Mouse (Mus musculus) midbrain, embryonic 16.5 days (tissue): ENCODE measurements around the gene Nxph2. TPM values are rescaled to one million over a fixed set of nuclear protein-coding genes. Genes with fewer than 3 reads are reported as not detected.
"Not testable (repeated sequence)": the region's sequence is repeated elsewhere in the genome, so short reads cannot be mapped to it uniquely, and the experiment has no call there.

Source experiments
- ATAC-seq: fragments of 200-750 bp; cut with Nextera tagmentation; 2 replicates; pipeline ENCODE4 v1.8.0; 2017; ENCODE audit warnings: moderate TSS enrichment
- H3K27ac ChIP-seq: fragments of 300-500 bp; sonication (generic); 2 replicates; pipeline ENCODE4 v1.5.1; 2014; ENCODE audit warnings: mild to moderate bottlenecking, low read length, mixed read lengths
- H3K27me3 ChIP-seq: fragments of 300-500 bp; sonication (generic); 2 replicates; pipeline ENCODE4 v1.6.1; 2014; ENCODE audit warnings: low read depth, low read length, mixed read lengths; ENCODE audit not compliant: control insufficient read depth, insufficient read depth
- H3K36me3 ChIP-seq: fragments of 300-500 bp; sonication (generic); 2 replicates; pipeline ENCODE4 v1.6.1; 2014; ENCODE audit warnings: mild to moderate bottlenecking, low read length, moderate library complexity, mixed read lengths; ENCODE audit not compliant: control insufficient read depth, insufficient read depth
- H3K4me1 ChIP-seq: fragments of 300-500 bp; sonication (generic); 2 replicates; pipeline ENCODE4 v1.6.1; 2014; ENCODE audit warnings: mild to moderate bottlenecking, low read length, mixed read lengths; ENCODE audit not compliant: control insufficient read depth, insufficient read depth
- H3K4me2 ChIP-seq: fragments of 300-500 bp; sonication (generic); 2 replicates; pipeline ENCODE4 v1.6.1; 2014; ENCODE audit warnings: mild to moderate bottlenecking, low read length, mixed read lengths
- H3K4me3 ChIP-seq: fragments of 300-500 bp; sonication (generic); 2 replicates; pipeline ENCODE4 v1.5.1; 2014; ENCODE audit warnings: low read depth, mild to moderate bottlenecking, low read length, moderate library complexity, mixed read lengths
- H3K9ac ChIP-seq: fragments of 300-500 bp; sonication (generic); 2 replicates; pipeline ENCODE4 v1.6.1; 2014; ENCODE audit warnings: low read depth, low read length, mixed read lengths
- H3K9me3 ChIP-seq: fragments of 300-500 bp; sonication (generic); replicated peaks from 2 replicates; pipeline ENCODE4 v1.6.1; 2014; ENCODE audit warnings: mild to moderate bottlenecking, low read length, mixed read lengths; ENCODE audit not compliant: control insufficient read depth, poor library complexity, severe bottlenecking
- WGBS: fragments of 180-500 bp; shearing (Covaris S2); extraction: QIAGEN DNeasy Blood & Tissue Kit; methylation state at CpG from one replicate; pipeline ENCODE4 v1.1.7; 2014; 5-methylcytosine and 5-hydroxymethylcytosine counted together
- polyA plus RNA-seq: library from polyadenylated mRNA; unstranded; fragments of >200 nt; fragmentation: Nextera tagmentation; extraction: Ambion mirVana; gene quantifications from 2 replicates; pipeline ENCODE4 v1.2.1, GENCODE M21; 2015

Gene Nxph2
- 0.49 and 0.77 TPM in 2 replicates for polyA plus RNA-seq

DNA sequence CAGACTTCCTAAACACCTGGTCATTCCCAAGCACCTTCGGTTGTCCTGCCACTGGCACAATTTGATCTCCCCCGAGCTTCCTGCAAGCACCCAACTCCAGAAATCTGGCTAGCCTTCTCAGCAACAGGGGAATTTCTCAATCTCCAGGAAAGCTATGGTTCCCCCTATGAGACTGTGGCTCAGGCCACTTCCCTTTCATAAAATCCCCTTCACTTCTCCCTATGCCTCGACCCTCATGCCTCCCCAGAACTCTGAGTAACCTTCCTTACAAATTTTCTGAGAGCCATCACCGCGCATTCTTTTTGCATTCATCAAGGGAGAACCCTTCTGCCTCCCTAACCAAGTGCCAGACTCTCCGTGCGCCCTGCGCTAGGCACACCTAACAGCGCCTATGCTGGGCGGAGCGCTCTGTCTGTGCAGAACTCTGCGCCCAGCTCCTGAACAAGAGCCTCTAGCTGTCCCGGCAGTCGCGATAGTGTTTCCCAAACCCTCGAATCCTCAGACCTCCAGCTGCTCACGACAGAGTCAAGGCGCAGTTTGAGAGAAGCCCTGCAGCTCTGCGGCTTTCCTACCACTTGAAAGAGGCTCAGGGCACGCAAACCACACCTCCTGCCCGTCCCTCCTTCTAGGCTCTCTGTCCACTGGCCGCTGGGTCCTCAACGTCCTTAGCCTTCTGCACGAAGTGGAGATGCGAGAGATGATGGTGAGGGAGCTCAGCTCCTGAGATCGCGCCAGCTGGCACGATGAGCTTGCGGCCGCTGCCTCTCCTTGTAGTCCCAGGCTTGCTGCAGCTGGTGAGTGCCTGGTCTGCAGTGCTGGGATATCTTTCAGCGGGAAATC lies at the start of gene Nxph2:
Gene Nxph2 (plus strand): TSS at position 501 of the 840 bp plus-strand sequence.
- 2% methylated on average over 31 of the region's 31 CpGs for WGBS
- Histone ChIP-seq H3K27me3 (no peaks in the 10 kb centered on the region), H3K4me1 (peaks cover 4% of the 10 kb centered on the region; the same call in 1 of the 2 replicates), H3K4me2 (peak within 1 kb of the TSS; percentile 95), H3K4me3 (peak within 1 kb of the TSS; percentile 51), H3K27ac (no peak within 1 kb of the TSS), H3K9me3 (no peaks in the 10 kb centered on the region), H3K9ac (peak within 1 kb of the TSS; percentile 64), H3K36me3 (no peaks in the 10 kb centered on the region)
- peak; percentile 88 for ATAC-seq

DNA sequence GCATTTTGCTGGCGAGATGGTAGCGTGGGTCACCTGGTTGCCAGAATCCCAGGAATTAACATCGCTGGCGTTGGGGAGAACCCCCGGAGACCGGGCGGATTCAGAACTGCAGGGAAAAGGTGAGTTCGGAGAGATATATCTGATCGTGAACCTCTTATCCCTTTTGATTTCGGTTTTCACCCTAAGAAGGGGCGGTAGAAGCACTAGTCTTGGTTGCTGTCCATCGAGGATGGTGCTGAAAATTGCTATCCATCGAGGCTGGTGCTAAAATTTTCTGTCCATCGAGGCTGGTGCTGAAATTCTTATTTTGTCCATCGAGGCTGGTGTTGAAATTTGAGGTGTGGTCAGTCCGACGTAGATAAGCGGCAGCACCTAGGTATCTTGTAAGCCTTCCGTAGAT lies 30.1 kb upstream of the Nxph2 start:
- not testable (repeated sequence) for H3K27me3 ChIP-seq, H3K9me3 ChIP-seq, ATAC-seq, H3K27ac ChIP-seq, H3K9ac ChIP-seq, H3K4me2 ChIP-seq, H3K36me3 ChIP-seq, H3K4me3 ChIP-seq, H3K4me1 ChIP-seq
- 60% methylated on average over 19 of the region's 19 CpGs for WGBS

- H3K9me3 ChIP-seq, result no peaks in the 10 kb centered on the region
- H3K27me3 ChIP-seq, result no peaks in the 10 kb centered on the region
- 2% methylated on average over 1 of the region's 1 CpGs for WGBS
- H3K4me2 ChIP-seq, result no peak overlapping the region
- H3K9ac ChIP-seq, result no peak overlapping the region
- H3K27ac ChIP-seq, result no peak overlapping the region
- no peaks in the 10 kb centered on the region for H3K36me3 ChIP-seq
- no peak overlapping the region for H3K4me3 ChIP-seq
- H3K4me1 ChIP-seq, result no peaks in the 10 kb centered on the region
- ATAC-seq, result peak; percentile 64; the same call in 1 of the 2 replicates
These were observed 6.2 kb upstream of the Nxph2 start for GRCm38 (mm10) chr2:23314869-23315268.

Other genes with a start within 250 kb of the Nxph2 start
- gene Mastl, start 165.2 kb upstream of the Nxph2 start, polyA plus RNA-seq, result 1.8 and 2.0 TPM in 2 replicates
- gene Yme1l1, start 164.9 kb upstream of the Nxph2 start, polyA plus RNA-seq, result 62.3 and 68.8 TPM in 2 replicates
- gene 4931423N10Rik, start 113.8 kb upstream of the Nxph2 start, polyA plus RNA-seq, result 0.22 TPM in 1 of 2 replicates, not detected in the other